Mouse (Mus musculus) B cell, adult 62 days (primary cell): ENCODE results near the gene Slc6a8. TPM values are rescaled to one million over a fixed set of nuclear protein-coding genes. Genes with fewer than 3 reads are reported as not detected.

ENCODE experiments used
- total RNA-seq: library from RNA; stranded (reverse); gene quantifications from 4 replicates; pipeline ENCODE4 v1.2.4, GENCODE M21; 2023

Slc6a8 gene
- total RNA-seq = 0.64 to 1.6 TPM in 2 of 4 replicates, not detected in the others

DNA sequence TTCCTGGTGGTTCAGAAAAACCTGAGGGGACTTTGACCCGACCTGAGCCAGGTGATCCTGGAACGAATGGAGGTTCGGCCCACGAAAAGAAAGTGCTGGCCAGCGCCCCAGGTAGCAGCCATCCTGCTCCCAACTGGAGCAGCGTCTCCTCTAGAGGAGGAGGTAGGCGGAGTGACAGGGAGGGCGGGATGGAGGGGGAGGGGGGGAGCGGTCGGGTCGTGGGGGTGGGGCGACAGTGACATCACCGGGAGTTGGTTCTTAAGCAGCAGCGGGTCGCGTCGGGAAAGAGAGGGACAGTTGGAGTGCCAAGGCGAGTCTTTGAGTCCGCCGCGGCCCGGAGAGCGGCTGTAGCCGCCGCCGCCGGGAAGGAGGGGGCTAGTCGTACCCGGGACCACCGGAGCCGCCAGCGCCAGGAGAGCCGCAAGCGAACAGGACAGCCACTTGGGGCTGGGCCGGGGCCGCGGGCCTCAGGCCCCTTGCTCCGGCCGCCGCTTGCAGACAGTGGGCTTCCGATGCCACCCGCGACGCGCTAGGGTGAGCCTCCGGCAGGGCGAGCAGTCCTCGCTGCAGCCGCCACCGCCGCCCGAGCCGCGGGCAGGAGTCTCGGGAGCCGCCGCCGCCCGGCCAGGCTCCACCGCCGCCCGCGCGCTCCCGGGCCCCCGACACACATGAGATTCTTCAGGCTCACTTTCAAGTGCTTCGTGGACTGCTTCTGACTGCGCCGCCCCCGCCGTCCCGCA lies at the start of gene Slc6a8:
Slc6a8 (plus strand) TSS at position 272 of the 740 bp plus-strand sequence.

GRCm38 (mm10) chrX:73639255-73639675 lies 33.7 kb upstream of the Slc6a8 start, which contains the start of gene Dusp9:
Dusp9 (plus strand) TSS chrX:73639419.

DNA sequence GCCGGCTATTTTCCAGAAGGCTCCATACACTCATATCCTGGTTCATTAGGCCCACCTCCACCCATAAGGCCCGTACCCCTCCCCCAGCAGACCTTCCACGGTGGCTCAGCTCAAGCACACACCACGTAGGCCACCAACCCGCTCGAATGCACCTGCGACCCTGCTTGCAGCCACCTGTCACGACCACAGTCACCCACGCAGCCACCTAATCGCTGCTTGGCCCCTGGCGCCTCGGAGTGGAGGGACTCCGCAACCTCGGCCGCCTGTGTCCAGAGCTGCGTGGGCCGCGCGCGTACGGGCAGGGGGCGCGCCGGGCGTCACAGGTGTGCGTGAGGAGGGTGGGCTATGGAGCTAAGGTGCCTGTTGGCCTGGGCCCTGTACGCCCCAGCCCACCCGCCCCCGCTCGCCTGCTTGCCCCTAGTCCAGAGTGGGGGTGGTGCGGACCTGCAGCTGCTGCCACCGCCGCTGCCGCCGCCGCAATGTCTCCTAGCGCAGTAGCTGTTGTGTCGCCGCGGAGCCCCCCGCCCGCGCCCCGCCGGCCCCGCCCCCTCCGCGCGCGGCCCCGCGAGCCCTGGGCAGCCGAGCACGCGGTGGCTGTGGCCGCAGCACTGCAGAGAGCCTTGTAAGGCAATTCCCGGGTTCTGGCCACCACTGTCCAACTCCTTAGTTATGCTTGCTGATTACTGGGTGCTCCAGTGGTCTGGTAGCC lies 13.2 kb upstream of the Slc6a8 start, which contains the start of gene Pnck:
Pnck (minus strand) TSS at position 543 of the 709 bp plus-strand sequence.

DNA sequence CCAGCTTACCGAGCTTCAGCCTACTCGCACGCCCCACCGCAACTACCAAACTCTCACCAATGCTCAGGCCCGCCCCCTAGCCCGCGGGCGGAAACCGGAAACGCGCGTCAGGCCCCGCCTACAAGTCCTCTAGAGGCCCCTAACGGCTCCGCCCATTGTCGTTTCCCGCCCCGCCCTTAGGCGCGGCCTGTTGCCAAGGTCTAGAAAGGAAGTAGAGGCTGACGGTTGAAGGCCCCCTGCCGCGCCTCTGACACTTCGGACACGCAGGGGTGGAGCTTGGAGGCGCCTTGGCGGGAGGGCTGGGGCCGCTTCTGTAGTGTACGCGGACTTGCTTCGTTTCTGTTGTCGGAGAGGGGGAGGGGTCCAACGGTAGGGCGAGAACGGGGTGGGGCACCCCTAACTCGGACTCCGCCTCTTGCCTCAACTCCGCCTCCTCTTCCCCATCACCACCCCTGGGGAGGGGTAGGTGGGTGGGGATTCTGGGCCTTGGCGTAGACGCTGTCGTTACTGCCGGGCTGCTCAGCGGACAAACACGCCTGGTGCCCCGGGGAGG lies 43.2 kb downstream of the Slc6a8 start, which contains the start of the genes Bcap31 and Abcd1:
Bcap31 (minus strand) TSS at position 67 of the 553 bp plus-strand sequence.
Abcd1 (plus strand) TSS at position 489 of the 553 bp plus-strand sequence.

Other genes starting within 250 kb of the Slc6a8 start
- 0.61 TPM in 1 of 4 replicates, not detected in the others for gene Trex2, start 237.8 kb upstream of the Slc6a8 start, total RNA-seq
- 18.3 to 22.6 TPM (median 21.1 TPM) in 4 replicates for gene Haus7, start 214.1 kb upstream of the Slc6a8 start, total RNA-seq
- gene Bgn, start 189.5 kb upstream of the Slc6a8 start, total RNA-seq = 0.44 to 0.89 TPM (median 0.83 TPM) in 3 of 4 replicates, not detected in the other
- not detected in 4 replicates for gene Atp2b3, start 170.1 kb upstream of the Slc6a8 start, total RNA-seq
- not detected in 4 replicates for gene Dusp9, start 33.7 kb upstream of the Slc6a8 start, total RNA-seq
- 1.1 TPM in 1 of 4 replicates, not detected in the others for gene Pnck, start 13.0 kb upstream of the Slc6a8 start, total RNA-seq
- 127 to 144 TPM (median 136 TPM) in 4 replicates for gene Bcap31, start 43.0 kb downstream of the Slc6a8 start, total RNA-seq
- gene Abcd1, start 43.4 kb downstream of the Slc6a8 start, total RNA-seq = 67.1 to 75.5 TPM (median 69.5 TPM) in 4 replicates
- gene Plxnb3, start 83.9 kb downstream of the Slc6a8 start, total RNA-seq = 0.09 TPM in 1 of 4 replicates, not detected in the others
- gene Srpk3, start 101.3 kb downstream of the Slc6a8 start, total RNA-seq = 162 to 174 TPM (median 166 TPM) in 4 replicates
- 144 to 159 TPM (median 154 TPM) in 4 replicates for gene Idh3g, start 113.7 kb downstream of the Slc6a8 start, total RNA-seq
- 126 to 139 TPM (median 134 TPM) in 4 replicates for gene Ssr4, start 113.9 kb downstream of the Slc6a8 start, total RNA-seq
- gene Pdzd4, start 151.8 kb downstream of the Slc6a8 start, total RNA-seq = 0.52 to 1.3 TPM (median 0.90 TPM) in 4 replicates
- gene Avpr2, start 219.0 kb downstream of the Slc6a8 start, total RNA-seq = 0.21 TPM in 1 of 4 replicates, not detected in the others
- 16.2 to 21.5 TPM (median 17.9 TPM) in 4 replicates for gene L1cam, start 223.0 kb downstream of the Slc6a8 start, total RNA-seq
- 327 to 363 TPM (median 346 TPM) in 4 replicates for gene Arhgap4, start 248.7 kb downstream of the Slc6a8 start, total RNA-seq
- 47.6 to 57.0 TPM (median 52.9 TPM) in 4 replicates for gene Naa10, start 248.8 kb downstream of the Slc6a8 start, total RNA-seq